Mouse (Mus musculus): ENCODE data around the gene Tprgl.

Tprgl gene

DNA sequence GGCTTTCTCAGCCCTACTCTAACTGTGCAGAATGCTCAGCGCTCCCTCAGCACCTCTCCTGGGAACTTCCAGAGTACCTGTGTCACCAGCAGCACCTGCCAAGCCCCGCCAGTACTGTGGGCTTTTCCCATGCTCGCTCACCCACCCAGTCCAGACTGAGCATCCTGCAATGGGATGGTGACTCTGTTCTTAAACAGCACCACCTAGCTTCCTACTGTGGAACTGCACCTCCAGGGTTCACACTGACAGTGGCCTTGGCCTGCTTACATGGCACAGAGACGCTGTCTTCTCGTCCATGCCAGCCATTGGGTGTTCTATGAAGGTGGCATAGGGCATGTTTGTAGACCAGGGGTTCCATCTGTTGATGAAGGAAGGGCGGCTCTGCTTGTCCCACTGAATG is 1.5 kb downstream of the Tprgl start:
- DNase-seq = peak; percentile 95 to 96

DNA sequence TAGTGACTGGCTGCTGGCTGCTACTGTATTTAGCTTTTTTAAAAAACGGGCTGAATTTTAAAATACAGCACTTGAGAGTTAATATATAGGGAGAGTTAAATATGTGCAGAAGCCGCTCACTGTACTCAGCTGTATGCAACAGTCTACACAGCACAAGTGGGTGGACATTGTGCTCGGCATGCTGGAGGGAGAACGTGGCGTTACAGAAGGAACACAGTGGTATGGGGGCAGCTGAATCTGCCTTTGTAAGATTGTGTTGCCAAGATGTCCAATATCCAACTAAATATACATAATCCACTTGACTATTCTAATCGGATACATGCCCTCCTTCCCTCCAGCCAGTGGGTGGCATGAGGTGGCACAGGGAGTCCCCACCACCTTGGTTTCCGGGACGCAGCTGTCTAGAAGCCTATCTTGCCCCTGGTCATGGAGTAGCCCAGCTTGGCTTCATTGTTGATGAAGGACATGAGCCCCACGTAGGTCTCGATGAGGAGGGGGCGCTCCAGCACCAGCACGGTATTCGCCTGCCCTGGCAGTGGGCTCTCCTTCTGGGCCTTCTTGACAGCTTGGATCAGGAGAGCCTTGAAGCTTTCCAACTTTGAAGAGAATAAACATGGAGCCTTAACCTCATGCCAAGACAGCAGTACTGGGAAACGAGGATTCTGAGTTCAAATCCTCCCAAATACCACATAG is 2.4 kb downstream of the Tprgl start:
- DNase-seq = no peak

DNA sequence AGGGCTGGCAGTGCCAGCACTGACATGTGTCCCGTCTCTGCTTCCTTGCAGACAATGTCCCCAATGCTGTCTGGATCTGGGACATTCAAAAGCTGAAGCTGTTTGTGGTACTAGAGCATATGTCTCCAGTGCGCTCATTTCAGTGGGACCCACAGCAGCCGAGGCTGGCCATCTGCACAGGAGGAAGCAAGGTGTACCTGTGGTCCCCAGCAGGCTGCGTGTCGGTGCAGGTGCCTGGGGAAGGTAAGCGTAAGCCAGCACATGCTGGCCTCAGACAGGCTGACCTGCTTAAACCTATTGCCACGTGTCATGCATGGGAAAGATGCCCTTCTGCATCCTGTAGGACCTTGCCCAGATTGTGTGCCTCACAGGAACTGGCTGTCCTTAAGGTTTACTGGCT is 4.4 kb downstream of the Tprgl start:
- no peak for DNase-seq

GRCm38 (mm10) chr4:154154104-154154503 is 6.4 kb downstream of the Tprgl start:
- no peak for DNase-seq

DNA sequence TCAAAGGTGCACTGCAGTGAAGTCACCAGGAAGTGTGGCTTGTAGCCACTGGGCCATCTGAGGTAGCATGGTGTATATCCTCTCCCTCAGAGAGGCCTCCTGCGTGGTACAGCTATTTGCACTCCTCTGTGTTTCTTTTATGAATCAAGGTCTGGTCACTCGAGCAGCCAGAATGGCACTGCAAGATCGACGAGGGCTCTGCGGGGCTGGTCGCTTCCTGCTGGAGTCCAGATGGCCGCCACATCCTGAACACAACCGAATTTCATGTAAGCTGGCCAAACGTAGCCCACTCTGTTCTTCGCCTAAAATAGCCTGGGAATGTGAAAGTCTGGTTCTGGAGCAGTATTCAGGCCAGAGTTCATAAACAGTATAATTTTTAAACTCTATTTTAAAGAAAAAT is 14.1 kb downstream of the Tprgl start:
- DNase-seq = peak; percentile 83 to 89

- no peak for DNase-seq
Observed at GRCm38 (mm10) chr4:154144712-154145111, 15.8 kb downstream of the Tprgl start.

- DNase-seq = peak; percentile 94
Observed at GRCm38 (mm10) chr4:154142211-154143040, 18.0 kb downstream of the Tprgl start, which contains the start of gene Wrap73. TSS of gene Wrap73 (plus strand) at chr4:154142372.

- no peak for DNase-seq
Observed at GRCm38 (mm10) chr4:154141009-154141867, 19.2 kb downstream of the Tprgl start.

DNA sequence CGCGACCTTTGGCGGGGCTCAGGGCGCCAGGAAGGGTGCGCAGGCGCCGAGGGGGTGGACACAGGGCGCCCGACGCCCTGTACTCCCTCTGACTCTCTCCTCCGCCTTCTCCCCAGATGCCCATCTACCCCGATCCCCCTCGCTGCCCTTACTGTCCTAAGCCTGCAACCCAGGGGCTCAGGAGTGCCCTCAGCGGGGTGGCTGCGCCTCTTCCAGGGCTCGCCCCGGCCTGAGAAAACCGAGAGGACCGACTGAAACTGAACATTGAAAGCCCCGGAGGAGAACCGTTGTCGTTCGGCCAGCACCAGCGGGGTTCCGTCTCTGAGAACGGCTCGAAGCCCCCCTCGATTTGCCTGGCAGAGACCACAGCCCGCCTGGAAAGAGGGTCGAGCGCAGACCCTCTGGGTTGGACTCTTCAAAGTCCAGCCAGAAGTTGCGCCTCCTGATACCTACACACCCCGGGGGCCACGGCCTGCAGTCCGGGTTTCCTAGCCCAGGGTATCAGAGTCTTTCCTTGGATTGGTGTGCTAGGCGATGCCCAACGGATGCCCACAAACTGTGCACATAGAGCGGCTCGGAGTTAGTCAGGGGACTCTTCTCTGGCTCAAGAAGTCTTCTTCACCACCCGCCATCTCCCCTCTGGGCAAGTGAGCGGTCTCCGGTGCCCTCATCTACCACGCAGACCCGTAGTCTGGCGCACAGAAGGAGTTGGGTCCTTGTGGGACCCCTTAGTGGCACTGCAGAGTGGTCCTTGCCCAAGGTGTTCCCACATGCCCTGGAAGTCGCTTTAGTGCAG is 20.1 kb downstream of the Tprgl start:
- peak in 1 of 2 experiments; percentile 54 for DNase-seq

GRCm38 (mm10) chr4:154140182-154140212 is 20.5 kb downstream of the Tprgl start, which contains the start of gene Trp73:
TSS of gene Trp73 (minus strand) at chr4:154140208.
- DNase-seq = no peak

GRCm38 (mm10) chr4:154139671-154140181 is 20.7 kb downstream of the Tprgl start:
- DNase-seq = peak; percentile 60 to 67

DNA sequence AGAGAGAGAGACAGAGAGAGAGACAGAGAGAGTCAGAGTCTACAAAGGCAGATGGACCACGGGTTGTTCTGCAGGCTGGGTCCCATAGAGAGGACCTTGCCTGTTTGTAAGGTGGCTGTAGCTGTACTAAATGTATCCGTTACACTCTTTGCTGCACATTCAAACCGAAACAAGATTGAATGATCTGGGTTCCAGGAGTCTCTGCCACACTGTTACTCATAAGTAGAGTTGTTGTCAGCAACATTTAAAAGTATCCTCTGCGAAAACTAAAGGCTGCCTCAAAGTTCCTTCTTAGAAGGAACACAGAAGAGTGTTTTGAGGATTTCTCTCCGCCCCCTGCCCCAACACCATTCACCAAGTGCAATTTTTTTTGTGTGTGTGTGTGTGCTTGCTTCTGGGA is 23.3 kb downstream of the Tprgl start:
- DNase-seq = no peak

DNA sequence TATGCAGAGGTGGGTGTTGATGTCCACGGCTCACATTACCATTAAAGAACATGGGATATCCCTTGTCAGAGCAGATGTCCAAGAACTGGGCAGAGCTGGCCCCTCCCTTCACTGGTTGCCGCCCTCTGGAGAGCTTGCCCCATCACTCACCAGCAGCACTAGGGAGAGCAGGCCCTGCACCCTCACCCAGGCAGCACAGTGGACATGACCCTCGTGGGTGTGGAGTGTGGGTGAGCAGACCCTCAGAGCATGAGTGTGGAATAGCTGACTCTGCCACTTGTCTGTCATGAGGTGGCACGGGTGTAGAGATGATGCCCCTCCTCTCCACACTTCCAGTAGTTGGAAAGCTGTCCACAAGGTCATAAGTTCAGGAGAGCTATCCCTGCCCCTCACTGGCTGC is 25.7 kb downstream of the Tprgl start:
- DNase-seq = no peak

GRCm38 (mm10) chr4:154131894-154132293 is 28.6 kb downstream of the Tprgl start:
- no peak for DNase-seq

DNA sequence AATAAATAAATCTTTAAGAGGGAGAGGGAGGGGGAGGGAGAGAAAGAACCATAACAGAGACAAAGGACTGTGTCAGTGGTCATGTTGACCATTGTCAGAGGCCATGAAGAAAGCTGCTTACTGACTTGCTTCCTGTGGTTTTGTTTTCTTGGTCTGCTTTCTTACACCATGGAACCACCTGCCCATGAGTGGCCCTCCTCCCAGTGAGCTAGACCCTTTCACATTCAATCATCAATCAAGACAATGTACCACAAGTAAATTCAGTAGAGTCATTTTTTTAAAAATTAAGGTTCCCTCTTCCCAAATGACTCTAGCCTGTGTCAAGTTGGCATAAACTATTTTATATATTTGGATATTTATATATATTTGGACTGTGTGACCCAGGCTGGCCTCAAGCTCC is 30.5 kb downstream of the Tprgl start:
- no peak for DNase-seq

- DNase-seq = no peak
Observed at GRCm38 (mm10) chr4:154127273-154127672, 33.2 kb downstream of the Tprgl start.

GRCm38 (mm10) chr4:154125202-154125601 is 35.3 kb downstream of the Tprgl start:
- DNase-seq = no peak

GRCm38 (mm10) chr4:154123553-154123952 is 36.9 kb downstream of the Tprgl start:
- no peak for DNase-seq

DNA sequence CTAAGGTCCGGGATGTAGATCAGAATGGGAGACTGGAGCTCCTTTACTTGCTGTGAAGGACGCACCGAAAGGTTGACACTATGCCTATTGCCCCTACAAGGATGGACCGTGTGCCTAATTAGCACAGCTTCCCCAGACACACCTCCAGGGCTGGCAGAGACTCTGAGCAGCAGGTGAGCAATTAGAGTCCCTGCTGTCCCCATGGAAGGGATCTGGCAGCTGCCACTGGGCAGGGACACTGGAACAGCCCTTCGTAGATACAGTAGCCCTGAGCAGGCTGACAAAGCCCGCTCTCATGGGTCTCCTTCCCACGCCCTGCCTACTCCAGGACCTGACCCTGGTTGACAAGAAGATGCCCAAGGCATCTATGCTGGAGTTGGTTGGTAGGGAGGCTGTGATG is 38.1 kb downstream of the Tprgl start:
- DNase-seq = no peak

DNA sequence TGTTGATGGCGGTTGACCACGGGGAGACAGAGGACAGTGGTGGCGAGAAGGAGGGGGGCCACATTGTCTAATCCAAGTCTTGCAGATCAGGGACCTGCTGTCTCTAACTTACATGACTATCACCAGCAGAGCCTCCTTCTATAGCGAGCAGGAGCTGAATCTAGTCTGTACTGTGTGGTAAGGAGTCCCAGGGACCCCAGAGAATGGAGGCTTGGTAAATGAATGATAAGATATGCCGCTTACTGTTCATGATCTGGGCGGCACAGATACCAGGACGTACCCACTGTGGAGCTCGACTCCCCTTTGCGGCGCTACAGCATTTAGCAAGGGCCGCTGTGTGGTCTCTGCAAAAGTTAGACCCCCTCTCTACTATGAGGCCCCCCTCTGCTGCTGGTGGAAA is 38.7 kb downstream of the Tprgl start:
- no peak for DNase-seq

DNA sequence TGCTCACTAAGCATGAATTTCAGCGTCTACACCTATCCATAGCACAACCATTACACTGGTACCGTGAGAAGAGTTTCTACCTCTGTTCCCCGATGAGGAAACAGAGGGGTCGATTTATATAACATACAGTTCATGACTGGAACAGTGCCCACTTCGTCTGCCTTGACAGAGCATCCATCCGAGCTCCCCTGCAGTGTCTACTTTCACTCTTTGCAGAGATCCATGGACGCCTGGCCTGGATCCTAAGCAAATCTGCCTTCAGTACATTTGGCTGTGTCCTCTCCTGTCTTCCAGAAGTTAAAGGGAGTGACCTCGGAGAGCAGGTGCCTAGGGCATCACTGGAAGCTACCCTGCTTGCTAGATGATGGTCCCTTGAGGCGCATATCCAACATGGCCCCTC is 41.3 kb downstream of the Tprgl start:
- DNase-seq = peak; percentile 60 to 64

- peak; percentile 83 for DNase-seq
Observed at GRCm38 (mm10) chr4:154118782-154119181, 41.7 kb downstream of the Tprgl start.

DNA sequence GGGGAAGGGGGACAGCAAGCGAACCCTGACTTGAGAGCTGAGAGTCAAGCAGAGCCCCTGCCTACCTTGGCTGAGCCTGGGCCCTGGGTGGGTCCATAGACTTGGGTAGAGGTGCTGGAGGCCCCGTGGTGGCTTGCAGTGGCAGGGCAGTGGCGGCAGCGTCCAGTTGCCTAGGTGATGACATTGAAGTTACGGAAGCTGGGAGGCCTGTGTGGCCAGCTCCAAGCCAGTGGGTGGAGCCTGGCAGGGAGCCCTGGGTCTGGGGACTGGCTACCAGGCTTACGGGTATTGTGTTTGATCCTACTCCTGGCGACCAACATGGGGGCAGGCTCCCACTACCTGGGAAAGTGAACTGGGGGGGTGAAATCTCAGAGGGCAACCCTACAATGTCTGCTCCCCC is 44.0 kb downstream of the Tprgl start:
- DNase-seq = no peak

All from cerebellum, postnatal 14 days (tissue).